Mouse (Mus musculus): ENCODE measurements at regions not wholly inside any gene's neighbourhood (a gene's known extent, or its start where the extent isn't known, plus 50 kb on each side); places are given as distances from the start of the nearest gene placed in this dataset.
"Not testable (repeated sequence)": the region's sequence is repeated elsewhere in the genome, so short reads cannot be mapped to it uniquely, and the experiment has no call there.

- no peak overlapping the region for H3K4me3 ChIP-seq (replicated peaks; ENCODE audit: low read depth, low read length)
- TF ChIP-seq CTCF (IDR thresholded peaks at IDR 0.05; ENCODE audit: low read depth), result no peak
- H3K4me2 ChIP-seq (ENCODE audit: low read length), result no peak overlapping the region
- 71% methylated on average over 1 of the region's 1 CpGs for WGBS
- H3K4me1 ChIP-seq (replicated peaks; ENCODE audit: insufficient read depth, low read length), result no peaks in the 10 kb centered on the region
- no peaks in the 10 kb centered on the region for H3K36me3 ChIP-seq (ENCODE audit: insufficient read depth, low read length)
- ATAC-seq (replicated peaks; ENCODE audit: low FRiP score, low read depth) (no peak), DNase-seq (ENCODE audit: low spot score) (no peak)
- H3K27me3 ChIP-seq (ENCODE audit: insufficient read depth, low read length), result no peaks in the 10 kb centered on the region
- H3K27ac ChIP-seq, result no peak overlapping the region
- no peak overlapping the region for H3K9ac ChIP-seq (ENCODE audit: low read depth, low read length)
- H3K9me3 ChIP-seq (replicated peaks; ENCODE audit: low read length), result no peaks in the 10 kb centered on the region
These were observed 191.8 kb upstream of the Fmr1 start for GRCm38 (mm10) chrX:68486585-68486984.

GRCm38 (mm10) chrX:68492052-68492451 is 186.3 kb upstream of the Fmr1 start:
- ATAC-seq (replicated peaks; ENCODE audit: low FRiP score, low read depth); H3K9me3 ChIP-seq (replicated peaks; ENCODE audit: low read length); H3K4me1 ChIP-seq (replicated peaks; ENCODE audit: insufficient read depth, low read length); H3K36me3 ChIP-seq (ENCODE audit: insufficient read depth, low read length); H3K27ac ChIP-seq; H3K27me3 ChIP-seq (ENCODE audit: insufficient read depth, low read length); H3K9ac ChIP-seq (ENCODE audit: low read depth, low read length); DNase-seq (ENCODE audit: low spot score); H3K4me2 ChIP-seq (ENCODE audit: low read length); H3K4me3 ChIP-seq (replicated peaks; ENCODE audit: low read depth, low read length): not testable (repeated sequence)
- 36% methylated on average over 1 of the region's 1 CpGs for WGBS

- no peaks in the 10 kb centered on the region for H3K4me1 ChIP-seq (replicated peaks; ENCODE audit: insufficient read depth, low read length)
- ATAC-seq (replicated peaks; ENCODE audit: low FRiP score, low read depth) (no peak), DNase-seq (ENCODE audit: low spot score) (no peak)
- H3K4me2 ChIP-seq (ENCODE audit: low read length), result no peak overlapping the region
- 56% methylated on average over 2 of the region's 2 CpGs for WGBS
- no peak overlapping the region for H3K9ac ChIP-seq (ENCODE audit: low read depth, low read length)
- no peaks in the 10 kb centered on the region for H3K36me3 ChIP-seq (ENCODE audit: insufficient read depth, low read length)
- no peak for TF ChIP-seq CTCF (IDR thresholded peaks at IDR 0.05; ENCODE audit: low read depth)
- H3K4me3 ChIP-seq (replicated peaks; ENCODE audit: low read depth, low read length), result no peak overlapping the region
- H3K27ac ChIP-seq, result no peak overlapping the region
- H3K9me3 ChIP-seq (replicated peaks; ENCODE audit: low read length), result no peaks in the 10 kb centered on the region
- no peaks in the 10 kb centered on the region for H3K27me3 ChIP-seq (ENCODE audit: insufficient read depth, low read length)
These were observed 183.8 kb upstream of the Fmr1 start for GRCm38 (mm10) chrX:68494398-68495143.

GRCm38 (mm10) chrX:68495144-68495493 is 183.2 kb upstream of the Fmr1 start:
- Histone ChIP-seq H3K27me3 (ENCODE audit: insufficient read depth, low read length) (no peaks in the 10 kb centered on the region), H3K27ac (no peak overlapping the region), H3K4me1 (replicated peaks; ENCODE audit: insufficient read depth, low read length) (no peaks in the 10 kb centered on the region), H3K4me2 (ENCODE audit: low read length) (no peak overlapping the region), H3K36me3 (ENCODE audit: insufficient read depth, low read length) (no peaks in the 10 kb centered on the region), H3K9me3 (replicated peaks; ENCODE audit: low read length) (no peaks in the 10 kb centered on the region), H3K4me3 (replicated peaks; ENCODE audit: low read depth, low read length) (no peak overlapping the region), H3K9ac (ENCODE audit: low read depth, low read length) (no peak overlapping the region)
- ATAC-seq (replicated peaks; ENCODE audit: low FRiP score, low read depth), result no peak
- no peak for TF ChIP-seq CTCF (IDR thresholded peaks at IDR 0.05; ENCODE audit: low read depth)
- no peak for DNase-seq (ENCODE audit: low spot score)
- 68% methylated on average over 3 of the region's 3 CpGs for WGBS

GRCm38 (mm10) chrX:68495751-68496150 is 182.6 kb upstream of the Fmr1 start:
- Histone ChIP-seq H3K4me2 (ENCODE audit: low read length) (no peak overlapping the region), H3K4me1 (replicated peaks; ENCODE audit: insufficient read depth, low read length) (no peaks in the 10 kb centered on the region), H3K9ac (ENCODE audit: low read depth, low read length) (no peak overlapping the region), H3K36me3 (ENCODE audit: insufficient read depth, low read length) (no peaks in the 10 kb centered on the region), H3K27ac (no peak overlapping the region), H3K4me3 (replicated peaks; ENCODE audit: low read depth, low read length) (no peak overlapping the region), H3K9me3 (replicated peaks; ENCODE audit: low read length) (no peaks in the 10 kb centered on the region), H3K27me3 (ENCODE audit: insufficient read depth, low read length) (no peaks in the 10 kb centered on the region)
- 93% methylated on average over 5 of the region's 5 CpGs for WGBS
- TF ChIP-seq CTCF (IDR thresholded peaks at IDR 0.05; ENCODE audit: low read depth), result no peak
- ATAC-seq (replicated peaks; ENCODE audit: low FRiP score, low read depth) (no peak), DNase-seq (ENCODE audit: low spot score) (no peak)

GRCm38 (mm10) chrX:68497886-68498285 is 180.5 kb upstream of the Fmr1 start:
- DNase-seq (ENCODE audit: low spot score) (no peak), ATAC-seq (replicated peaks; ENCODE audit: low FRiP score, low read depth) (no peak)
- Histone ChIP-seq H3K36me3 (ENCODE audit: insufficient read depth, low read length) (no peaks in the 10 kb centered on the region), H3K4me1 (replicated peaks; ENCODE audit: insufficient read depth, low read length) (no peaks in the 10 kb centered on the region), H3K9ac (ENCODE audit: low read depth, low read length) (no peak overlapping the region), H3K4me2 (ENCODE audit: low read length) (no peak overlapping the region), H3K27me3 (ENCODE audit: insufficient read depth, low read length) (no peaks in the 10 kb centered on the region), H3K27ac (no peak overlapping the region), H3K9me3 (replicated peaks; ENCODE audit: low read length) (no peaks in the 10 kb centered on the region), H3K4me3 (replicated peaks; ENCODE audit: low read depth, low read length) (no peak overlapping the region)
- TF ChIP-seq CTCF (IDR thresholded peaks at IDR 0.05; ENCODE audit: low read depth), result no peak
- 85% methylated on average over 4 of the region's 4 CpGs for WGBS

- Histone ChIP-seq H3K27ac (no peak overlapping the region), H3K9ac (ENCODE audit: low read depth, low read length) (no peak overlapping the region), H3K4me3 (replicated peaks; ENCODE audit: low read depth, low read length) (no peak overlapping the region), H3K4me2 (ENCODE audit: low read length) (no peak overlapping the region), H3K9me3 (replicated peaks; ENCODE audit: low read length) (no peaks in the 10 kb centered on the region), H3K4me1 (replicated peaks; ENCODE audit: insufficient read depth, low read length) (no peaks in the 10 kb centered on the region), H3K27me3 (ENCODE audit: insufficient read depth, low read length) (no peaks in the 10 kb centered on the region), H3K36me3 (ENCODE audit: insufficient read depth, low read length) (no peaks in the 10 kb centered on the region)
- TF ChIP-seq CTCF (IDR thresholded peaks at IDR 0.05; ENCODE audit: low read depth), result no peak
- DNase-seq (ENCODE audit: low spot score) (no peak), ATAC-seq (replicated peaks; ENCODE audit: low FRiP score, low read depth) (no peak)
- WGBS, result 66% methylated on average over 1 of the region's 1 CpGs
These were observed 175.4 kb upstream of the Fmr1 start for GRCm38 (mm10) chrX:68502938-68503337.

Data from kidney, postnatal 0 days (tissue).